Mouse (Mus musculus): ENCODE data around the gene Pax7. TPM values are rescaled to one million over a fixed set of nuclear protein-coding genes. Genes with fewer than 3 reads are reported as not detected.
A peak's percentile ranks its signal among the peaks of the same experiment; 100 is the strongest.

The Pax7 gene
- polyA plus RNA-seq, 1 experiment from 2014 or later = 0.73 TPM

GRCm38 (mm10) chr4:139810762-139811438, 22.4 kb downstream of the Pax7 start:
- 1% methylated on average over 22 of the region's 22 CpGs for WGBS
- no peak overlapping the region for H3K4me3 ChIP-seq (ENCODE audit: low read depth, low read length)

GRCm38 (mm10) chr4:139809381-139809820, 23.9 kb downstream of the Pax7 start:
- ATAC-seq (replicated peaks; ENCODE audit: low FRiP score) (no peak), DNase-seq (ENCODE audit: low spot score) (no peak)
- H3K4me2 ChIP-seq (ENCODE audit: low read depth, low read length, severe bottlenecking) = no peak overlapping the region

More at GRCm38 (mm10) chr4:139810762-139811438, 22.4 kb downstream of the Pax7 start:
- no peak overlapping the region; the same call in 1 of the 2 replicates for H3K9ac ChIP-seq (ENCODE audit: low read length)
- H3K4me2 ChIP-seq (ENCODE audit: low read depth, low read length, severe bottlenecking) = 0 out of 2 replicates have a peak overlapping the region, but pooled peaks have one; percentile 28
- H3K4me1 ChIP-seq (replicated peaks; ENCODE audit: control insufficient read depth, insufficient read depth, low read length) = peaks cover 32% of the 10 kb centered on the region
- peaks cover 73% of the 10 kb centered on the region for H3K27me3 ChIP-seq (ENCODE audit: control insufficient read depth, insufficient read depth, low read length)
- no peak overlapping the region for H3K27ac ChIP-seq (ENCODE audit: low read depth, low read length)
- H3K9me3 ChIP-seq (ENCODE audit: control insufficient read depth, low read length) = no peaks in the 10 kb centered on the region
- ATAC-seq (replicated peaks; ENCODE audit: low FRiP score) (peak; percentile 49), DNase-seq (ENCODE audit: low spot score) (peak; percentile 75)
- no peaks in the 10 kb centered on the region for H3K36me3 ChIP-seq (ENCODE audit: control insufficient read depth, insufficient read depth, low read length)

GRCm38 (mm10) chr4:139807820-139808219, 25.5 kb downstream of the Pax7 start:
- ATAC-seq (replicated peaks; ENCODE audit: low FRiP score) = peak; percentile 14
- Histone ChIP-seq H3K27me3 (ENCODE audit: control insufficient read depth, insufficient read depth, low read length) (peaks cover 67% of the 10 kb centered on the region), H3K4me1 (replicated peaks; ENCODE audit: control insufficient read depth, insufficient read depth, low read length) (peaks cover 32% of the 10 kb centered on the region), H3K9ac (ENCODE audit: low read length) (no peak overlapping the region), H3K4me3 (ENCODE audit: low read depth, low read length) (no peak overlapping the region), H3K27ac (ENCODE audit: low read depth, low read length) (peak overlapping the region; percentile 74), H3K36me3 (ENCODE audit: control insufficient read depth, insufficient read depth, low read length) (no peaks in the 10 kb centered on the region), H3K9me3 (ENCODE audit: control insufficient read depth, low read length) (no peaks in the 10 kb centered on the region), H3K4me2 (ENCODE audit: low read depth, low read length, severe bottlenecking) (peak overlapping the region; percentile 37; the same call in 1 of the 2 replicates)
- DNase-seq (ENCODE audit: low spot score) = peak; percentile 73
- WGBS = 1% methylated on average over 10 of the region's 10 CpGs

More at GRCm38 (mm10) chr4:139809381-139809820, 23.9 kb downstream of the Pax7 start:
- no peaks in the 10 kb centered on the region for H3K9me3 ChIP-seq (ENCODE audit: control insufficient read depth, low read length)
- H3K27me3 ChIP-seq (ENCODE audit: control insufficient read depth, insufficient read depth, low read length) = peaks cover 76% of the 10 kb centered on the region
- no peaks in the 10 kb centered on the region for H3K36me3 ChIP-seq (ENCODE audit: control insufficient read depth, insufficient read depth, low read length)
- H3K4me1 ChIP-seq (replicated peaks; ENCODE audit: control insufficient read depth, insufficient read depth, low read length) = peaks cover 32% of the 10 kb centered on the region
- no peak overlapping the region for H3K4me3 ChIP-seq (ENCODE audit: low read depth, low read length)
- no peak overlapping the region for H3K9ac ChIP-seq (ENCODE audit: low read length)
- 4% methylated on average over 7 of the region's 7 CpGs for WGBS
- H3K27ac ChIP-seq (ENCODE audit: low read depth, low read length) = no peak overlapping the region

GRCm38 (mm10) chr4:139807191-139807808, 26.0 kb downstream of the Pax7 start:
- Histone ChIP-seq H3K9ac (ENCODE audit: low read length) (no peak overlapping the region), H3K9me3 (ENCODE audit: control insufficient read depth, low read length) (no peaks in the 10 kb centered on the region), H3K36me3 (ENCODE audit: control insufficient read depth, insufficient read depth, low read length) (no peaks in the 10 kb centered on the region), H3K4me2 (ENCODE audit: low read depth, low read length, severe bottlenecking) (peak overlapping the region; percentile 37), H3K27me3 (ENCODE audit: control insufficient read depth, insufficient read depth, low read length) (peaks cover 62% of the 10 kb centered on the region), H3K4me1 (replicated peaks; ENCODE audit: control insufficient read depth, insufficient read depth, low read length) (peaks cover 32% of the 10 kb centered on the region), H3K27ac (ENCODE audit: low read depth, low read length) (peak overlapping the region; percentile 58; the same call in 1 of the 2 replicates), H3K4me3 (ENCODE audit: low read depth, low read length) (no peak overlapping the region)
- peak; percentile 79 for ATAC-seq (replicated peaks; ENCODE audit: low FRiP score)
- peak; percentile 77 for DNase-seq (ENCODE audit: low spot score)
- 2% methylated on average over 14 of the region's 14 CpGs for WGBS

GRCm38 (mm10) chr4:139804896-139805295, 28.4 kb downstream of the Pax7 start:
- Histone ChIP-seq H3K27me3 (ENCODE audit: control insufficient read depth, insufficient read depth, low read length) (peaks cover 53% of the 10 kb centered on the region), H3K4me3 (ENCODE audit: low read depth, low read length) (no peak overlapping the region), H3K4me2 (ENCODE audit: low read depth, low read length, severe bottlenecking) (no peak overlapping the region), H3K36me3 (ENCODE audit: control insufficient read depth, insufficient read depth, low read length) (no peaks in the 10 kb centered on the region), H3K9me3 (ENCODE audit: control insufficient read depth, low read length) (no peaks in the 10 kb centered on the region), H3K27ac (ENCODE audit: low read depth, low read length) (no peak overlapping the region), H3K9ac (ENCODE audit: low read length) (no peak overlapping the region), H3K4me1 (replicated peaks; ENCODE audit: control insufficient read depth, insufficient read depth, low read length) (peaks cover 25% of the 10 kb centered on the region)
- ATAC-seq (replicated peaks; ENCODE audit: low FRiP score) (no peak), DNase-seq (ENCODE audit: low spot score) (no peak)
- 81% methylated on average over 8 of the region's 8 CpGs for WGBS

- Histone ChIP-seq H3K4me3 (ENCODE audit: low read depth, low read length) (no peak overlapping the region), H3K27ac (ENCODE audit: low read depth, low read length) (no peak overlapping the region), H3K4me1 (replicated peaks; ENCODE audit: control insufficient read depth, insufficient read depth, low read length) (peaks cover 16% of the 10 kb centered on the region), H3K36me3 (ENCODE audit: control insufficient read depth, insufficient read depth, low read length) (no peaks in the 10 kb centered on the region), H3K4me2 (ENCODE audit: low read depth, low read length, severe bottlenecking) (no peak overlapping the region), H3K9me3 (ENCODE audit: control insufficient read depth, low read length) (no peaks in the 10 kb centered on the region), H3K27me3 (ENCODE audit: control insufficient read depth, insufficient read depth, low read length) (peaks cover 47% of the 10 kb centered on the region), H3K9ac (ENCODE audit: low read length) (no peak overlapping the region)
- no peak for DNase-seq (ENCODE audit: low spot score)
- WGBS = 35% methylated on average over 2 of the region's 2 CpGs
- ATAC-seq (replicated peaks; ENCODE audit: low FRiP score) = no peak
Observed at GRCm38 (mm10) chr4:139803981-139804380, 29.3 kb downstream of the Pax7 start.

GRCm38 (mm10) chr4:139799436-139800100, 33.8 kb downstream of the Pax7 start:
- Histone ChIP-seq H3K9ac (ENCODE audit: low read length) (no peak overlapping the region), H3K4me1 (replicated peaks; ENCODE audit: control insufficient read depth, insufficient read depth, low read length) (peaks cover 4% of the 10 kb centered on the region; the same call in 1 of the 2 replicates), H3K27ac (ENCODE audit: low read depth, low read length) (no peak overlapping the region), H3K4me3 (ENCODE audit: low read depth, low read length) (no peak overlapping the region), H3K36me3 (ENCODE audit: control insufficient read depth, insufficient read depth, low read length) (no peaks in the 10 kb centered on the region), H3K27me3 (ENCODE audit: control insufficient read depth, insufficient read depth, low read length) (peaks cover 31% of the 10 kb centered on the region), H3K4me2 (ENCODE audit: low read depth, low read length, severe bottlenecking) (no peak overlapping the region), H3K9me3 (ENCODE audit: control insufficient read depth, low read length) (no peaks in the 10 kb centered on the region)
- WGBS = 68% methylated on average over 8 of the region's 10 CpGs
- DNase-seq (ENCODE audit: low spot score) = no peak
- ATAC-seq (replicated peaks; ENCODE audit: low FRiP score) = no peak

GRCm38 (mm10) chr4:139797344-139797743, 36.0 kb downstream of the Pax7 start:
- ATAC-seq (replicated peaks; ENCODE audit: low FRiP score) (no peak), DNase-seq (ENCODE audit: low spot score) (no peak)
- peaks cover 22% of the 10 kb centered on the region for H3K27me3 ChIP-seq (ENCODE audit: control insufficient read depth, insufficient read depth, low read length)
- H3K36me3 ChIP-seq (ENCODE audit: control insufficient read depth, insufficient read depth, low read length) = no peaks in the 10 kb centered on the region
- H3K4me1 ChIP-seq (replicated peaks; ENCODE audit: control insufficient read depth, insufficient read depth, low read length) = peaks cover 2% of the 10 kb centered on the region; the same call in 1 of the 2 replicates
- H3K27ac ChIP-seq (ENCODE audit: low read depth, low read length) = no peak overlapping the region
- 57% methylated on average over 4 of the region's 4 CpGs for WGBS
- no peak overlapping the region for H3K4me3 ChIP-seq (ENCODE audit: low read depth, low read length)
- no peak overlapping the region for H3K9ac ChIP-seq (ENCODE audit: low read length)
- no peaks in the 10 kb centered on the region for H3K9me3 ChIP-seq (ENCODE audit: control insufficient read depth, low read length)
- H3K4me2 ChIP-seq (ENCODE audit: low read depth, low read length, severe bottlenecking) = no peak overlapping the region

Measured in forebrain, embryonic 11.5 days (tissue).